Mouse (Mus musculus) lung, adult 2 months (tissue): ENCODE data around the gene Ccdc151. TPM values are rescaled to one million over a fixed set of nuclear protein-coding genes. Genes with fewer than 3 reads are reported as not detected.

ENCODE experiments used
- DNase-seq: peaks from one replicate; pipeline ENCODE4 v3.0.0; 2022
- H3K4me1 ChIP-seq: fragments of 200-500 bp; 2 replicates; pipeline ENCODE4 v1.6.1; 2011; ENCODE audit warnings: low read length; ENCODE audit not compliant: control insufficient read depth, insufficient read depth
- H3K4me3 ChIP-seq: fragments of 200-500 bp; replicated peaks from 2 replicates; pipeline ENCODE3; 2011; ENCODE audit warnings: low read depth, mild to moderate bottlenecking, control low read depth, low read length; ENCODE audit errors: extremely low read depth
- CTCF ChIP-seq: fragments of 200-500 bp; IDR thresholded peaks from 2 replicates; pipeline ENCODE4 v1.5.1; 2011; ENCODE audit warnings: mild to moderate bottlenecking, low read length, control low read depth; ENCODE audit not compliant: insufficient read depth
- POLR2A ChIP-seq: fragments of 200-500 bp; IDR thresholded peaks from 2 replicates; pipeline ENCODE4 v1.6.1; 2011; ENCODE audit warnings: low read depth, mild to moderate bottlenecking, control low read depth, low read length, borderline replicate concordance; ENCODE audit errors: extremely low read depth
- WGBS: fragments of 180-500 bp; shearing (Covaris S2); methylation state at CpG from one replicate; pipeline ENCODE4 v1.1.7; 2018; 5-methylcytosine and 5-hydroxymethylcytosine counted together
- polyA plus RNA-seq: library from polyadenylated mRNA; depleted of rRNA; stranded (reverse); fragments of >200 nt; gene quantifications from 2 replicates; pipeline ENCODE4 v1.2.3, GENCODE M21; 2012; rRNA removed

Ccdc151 gene
- 2.9 and 3.6 TPM in 2 replicates for polyA plus RNA-seq

DNA sequence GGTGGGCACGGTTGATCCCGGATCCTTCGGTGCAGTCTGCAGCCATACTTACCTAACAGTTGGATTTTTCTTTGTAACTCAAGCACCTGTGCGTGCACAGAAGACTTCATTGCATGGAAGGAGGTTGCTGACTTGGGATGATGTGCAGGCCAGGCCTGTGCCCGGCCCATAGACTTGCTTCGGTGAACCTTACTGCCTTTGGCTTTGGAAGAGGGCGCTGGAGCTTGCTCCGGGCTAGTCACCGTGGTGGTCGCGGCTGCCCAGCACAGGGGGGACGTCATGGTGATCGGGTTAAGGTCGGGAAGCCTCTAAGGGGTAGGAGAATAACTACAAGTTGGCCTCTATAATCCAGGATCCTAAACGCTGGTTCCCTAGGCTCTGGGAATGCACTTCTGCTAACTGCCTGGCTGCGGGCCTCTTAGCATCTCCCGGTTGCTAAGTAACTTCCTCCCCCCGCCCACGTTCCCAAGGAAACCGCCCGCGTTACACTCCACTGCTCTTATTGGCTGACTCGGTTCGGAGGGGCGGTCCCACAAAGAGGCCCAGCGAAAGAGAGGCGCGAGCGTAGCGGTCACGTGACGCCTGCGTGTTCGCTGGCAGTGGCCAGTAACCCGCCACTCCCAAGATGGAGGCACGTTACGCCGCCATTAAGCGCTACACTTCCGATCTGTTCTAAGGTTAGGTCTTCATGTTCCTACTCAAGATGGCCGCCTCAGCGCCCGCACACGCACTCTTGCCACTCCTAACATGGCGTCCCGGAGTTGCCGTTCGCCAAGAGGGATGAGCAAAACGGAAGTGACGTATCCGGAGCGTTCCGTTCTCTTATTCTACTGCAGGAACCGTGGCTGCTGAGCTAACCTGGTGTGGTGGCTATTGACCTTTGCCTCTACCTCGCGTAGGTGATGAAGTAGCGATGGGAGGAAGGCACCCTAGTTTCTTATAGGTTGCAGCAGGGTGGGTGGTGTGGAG, at the start of gene Ccdc151, which contains the start of gene Prkcsh:
Gene Ccdc151, minus strand, starts transcription at position 441 of the 969 bp plus-strand sequence.
Gene Prkcsh, plus strand, starts transcription at position 613 of the 969 bp plus-strand sequence.
- 7% methylated on average over 57 of the region's 57 CpGs for WGBS

DNA sequence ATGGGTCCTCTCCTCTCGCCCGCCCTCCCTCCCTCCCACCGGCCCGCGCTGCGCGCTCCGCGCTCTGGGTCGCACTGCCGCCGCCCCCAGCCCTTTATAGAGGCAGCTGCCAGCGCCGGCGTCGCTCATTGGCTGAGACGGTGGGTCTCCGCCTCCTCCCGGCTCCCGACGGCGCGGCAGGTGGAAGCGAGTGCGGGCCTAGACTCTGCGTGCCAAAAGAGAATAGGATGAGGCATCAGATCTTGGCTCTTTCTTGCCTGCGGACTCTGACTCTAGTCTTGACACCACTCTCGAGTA, 49.5 kb upstream of the Ccdc151 start, which contains the start of gene Elavl3:
Gene Elavl3, minus strand, starts transcription at position 66 of the 297 bp plus-strand sequence.
- no peak for DNase-seq
- WGBS, result 2% methylated on average over 27 of the region's 28 CpGs
- TF ChIP-seq POLR2A, result no peak
- no peak for TF ChIP-seq CTCF
- Histone ChIP-seq H3K4me3 (no peak within 1 kb of the TSS), H3K4me1 (peaks cover 4% of the 10 kb centered on the region)

More for the DNA sequence above, at the start of gene Ccdc151, which contains the start of gene Prkcsh:
- TF ChIP-seq POLR2A (peak; percentile 93; the same call in 1 of the 2 replicates), CTCF (no peak)
- peak within 1 kb of the TSS; percentile 77 for H3K4me3 ChIP-seq
- peak; percentile 98 for DNase-seq
- 0 out of 2 replicates have a peak, but pooled peaks cover 6% of the 10 kb centered on the region for H3K4me1 ChIP-seq

DNA sequence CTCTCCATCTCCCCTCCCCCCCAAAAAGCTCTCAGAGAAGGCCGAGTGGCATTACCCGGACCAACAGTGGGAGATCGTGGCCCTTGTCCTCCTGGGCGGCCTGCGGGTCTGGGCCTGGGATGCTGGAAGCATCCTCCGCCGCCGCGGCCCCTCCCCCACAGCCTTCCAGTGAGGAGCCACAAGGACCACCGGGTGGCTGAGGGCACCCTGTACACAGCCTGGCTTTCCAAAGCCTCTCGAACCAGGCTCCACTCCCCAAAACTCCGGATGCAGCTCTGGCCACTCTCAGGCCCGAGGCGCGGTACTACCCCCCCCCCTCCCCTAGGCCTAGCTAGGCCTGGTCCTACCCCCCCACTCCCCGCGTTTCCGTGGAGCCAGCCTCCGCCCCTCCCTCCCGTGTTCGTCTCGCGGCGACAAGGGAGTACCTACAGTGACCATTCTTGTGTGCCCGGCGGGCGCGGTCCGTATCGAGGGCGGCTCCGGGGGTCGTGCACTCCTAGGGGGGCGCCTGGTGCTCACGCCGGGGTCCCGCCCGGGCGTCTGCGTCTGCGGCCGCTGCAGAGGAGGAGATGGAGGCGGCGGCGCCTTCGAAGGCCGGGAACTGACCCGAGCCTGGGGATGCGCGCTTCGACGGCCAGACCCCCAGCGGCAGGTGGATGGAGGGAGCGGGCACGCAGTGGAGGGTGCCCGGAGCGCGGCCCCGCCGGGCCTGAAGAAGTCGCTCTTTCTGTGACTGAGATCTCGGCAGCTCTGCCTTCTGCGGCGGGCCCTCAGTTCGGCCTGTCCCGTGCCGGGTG, 48.9 kb upstream of the Ccdc151 start:
- H3K4me1 ChIP-seq, result peaks cover 4% of the 10 kb centered on the region
- H3K4me3 ChIP-seq, result no peak overlapping the region
- 3% methylated on average over 67 of the region's 67 CpGs for WGBS
- DNase-seq, result no peak
- no peak for TF ChIP-seq POLR2A
- TF ChIP-seq CTCF, result no peak

DNA sequence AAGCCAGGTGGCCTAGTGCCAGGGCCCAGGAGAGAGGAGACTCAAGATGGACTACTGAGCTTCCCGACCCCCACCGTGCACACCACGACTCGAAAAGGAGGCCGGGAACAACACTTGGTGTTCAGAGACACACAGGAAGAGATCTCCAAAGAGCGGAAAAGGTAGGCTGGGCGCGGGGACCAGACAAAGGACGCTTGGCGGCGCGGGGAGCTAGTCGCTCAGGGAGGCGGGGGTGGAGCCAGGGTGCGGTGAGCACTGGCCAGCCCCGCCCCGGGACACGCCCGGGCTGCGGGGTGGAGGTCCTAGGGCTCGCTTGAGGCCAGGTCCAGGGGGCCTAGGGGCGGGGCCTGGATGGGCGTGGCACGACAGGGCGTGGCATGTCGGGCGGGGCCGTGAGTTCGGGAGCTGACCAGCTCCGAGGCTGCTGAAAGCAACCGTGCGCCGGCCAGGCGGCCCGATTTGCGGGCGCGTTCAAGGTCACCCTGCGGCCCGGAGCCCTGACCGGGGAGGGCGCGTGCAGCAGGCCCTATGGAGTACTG, 48.0 kb upstream of the Ccdc151 start:
- Histone ChIP-seq H3K4me1 (peaks cover 4% of the 10 kb centered on the region), H3K4me3 (no peak overlapping the region)
- WGBS, result 2% methylated on average over 43 of the region's 43 CpGs
- peak; percentile 29 for DNase-seq
- no peak for TF ChIP-seq POLR2A
- no peak for TF ChIP-seq CTCF

DNA sequence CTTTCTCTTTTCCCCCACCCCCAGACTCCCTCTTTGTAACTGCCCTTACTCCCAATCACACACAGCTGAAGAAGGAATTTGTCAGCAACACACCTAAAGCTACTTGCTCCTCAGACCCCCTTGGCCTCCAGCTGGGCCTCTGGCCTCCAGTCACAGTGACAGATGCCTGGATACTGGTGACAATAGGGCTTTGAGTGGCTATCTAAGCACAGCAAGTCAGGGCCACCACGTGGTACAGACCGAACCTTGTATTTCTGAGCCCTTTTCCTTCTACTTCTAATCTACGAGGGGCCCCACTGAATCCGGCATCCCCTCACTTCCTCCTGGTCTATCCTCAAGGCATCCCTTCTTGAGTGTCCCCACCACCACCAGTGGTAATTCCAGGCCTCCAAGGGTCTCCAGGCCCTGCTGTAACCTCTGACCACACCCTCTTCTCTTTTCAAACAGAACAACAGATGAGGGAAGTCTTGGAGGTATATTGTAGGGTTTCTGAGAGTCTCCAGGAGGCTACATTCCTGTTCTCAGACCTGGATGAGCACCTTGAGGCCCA, 47.4 kb upstream of the Ccdc151 start:
- TF ChIP-seq CTCF, result no peak
- TF ChIP-seq POLR2A, result no peak
- Histone ChIP-seq H3K4me3 (no peak overlapping the region), H3K4me1 (peaks cover 4% of the 10 kb centered on the region)
- DNase-seq, result no peak
- WGBS, result 59% methylated on average over 4 of the region's 4 CpGs

DNA sequence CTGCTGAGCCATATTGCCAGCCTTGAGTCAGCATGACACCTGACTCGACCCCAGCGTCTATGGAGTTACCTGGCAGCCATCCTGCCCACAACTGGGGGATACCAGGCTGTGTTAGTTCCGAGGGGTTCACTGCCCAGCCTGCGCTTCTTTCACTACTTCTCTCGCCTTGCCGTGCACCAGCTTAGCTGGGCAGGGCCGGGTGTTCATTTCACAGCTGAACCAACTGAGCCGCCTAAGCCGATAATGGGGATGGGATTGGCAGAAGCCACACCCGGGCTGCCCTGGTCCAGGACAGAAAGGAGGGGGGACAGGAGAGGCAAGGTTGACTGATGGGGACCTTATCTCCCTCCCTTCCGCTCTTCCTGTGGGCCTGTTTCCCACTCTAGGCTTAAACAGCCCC, 46.9 kb upstream of the Ccdc151 start:
- no peak for TF ChIP-seq POLR2A
- TF ChIP-seq CTCF, result no peak
- no peak overlapping the region for H3K4me3 ChIP-seq
- 70% methylated on average over 11 of the region's 11 CpGs for WGBS

DNA sequence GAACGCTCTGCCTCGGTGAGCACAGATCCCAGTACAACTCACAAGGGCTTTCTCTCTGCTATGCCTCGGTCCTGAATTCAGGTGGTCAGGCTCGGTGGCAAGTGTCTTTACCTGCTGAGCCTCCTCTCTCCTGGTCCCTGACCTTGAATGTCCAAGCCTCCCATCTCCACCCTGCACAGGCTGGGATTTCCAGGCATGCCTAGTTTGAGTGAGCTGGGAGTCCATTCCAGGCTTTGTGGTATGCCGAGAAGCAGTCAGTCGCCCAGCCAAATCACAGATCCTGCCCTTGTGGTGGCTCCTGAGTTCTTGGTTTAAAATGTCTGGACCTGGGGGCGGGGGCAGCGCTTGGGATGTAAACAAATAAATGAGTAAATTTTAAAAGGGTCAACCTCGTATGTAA, 44.9 kb upstream of the Ccdc151 start:
- TF ChIP-seq POLR2A (no peak), CTCF (no peak)
- WGBS, result 51% methylated on average over 9 of the region's 9 CpGs
- Histone ChIP-seq H3K4me3 (no peak overlapping the region), H3K4me1 (no peaks in the 10 kb centered on the region)
- DNase-seq, result no peak

More for the DNA sequence above, 46.9 kb upstream of the Ccdc151 start:
- H3K4me1 ChIP-seq, result peaks cover under 1% of the 10 kb centered on the region; the same call in 1 of the 2 replicates
- DNase-seq, result no peak

DNA sequence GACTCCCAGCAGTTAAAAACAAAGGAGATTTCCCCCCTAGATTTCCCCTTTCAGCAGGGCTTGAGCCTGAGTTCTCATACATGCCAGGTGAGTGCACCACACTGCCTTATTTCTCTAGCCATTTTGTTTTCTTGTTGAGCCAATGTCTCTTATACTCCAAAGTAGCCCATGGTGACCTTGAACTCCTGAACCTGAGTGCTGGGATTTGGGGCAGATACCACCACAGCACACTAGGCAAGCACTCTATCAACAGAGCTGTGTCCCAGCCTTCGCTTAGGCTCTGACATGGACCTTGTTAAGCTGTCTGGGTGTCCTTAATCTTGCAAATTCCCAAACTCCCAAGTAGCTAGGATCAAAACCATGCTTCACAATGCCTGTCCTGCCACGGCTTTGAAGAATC, 39.4 kb upstream of the Ccdc151 start:
- Histone ChIP-seq H3K4me1 (no peaks in the 10 kb centered on the region), H3K4me3 (no peak overlapping the region)
- 54% methylated on average over 2 of the region's 2 CpGs for WGBS
- TF ChIP-seq CTCF (no peak), POLR2A (no peak)
- no peak for DNase-seq

DNA sequence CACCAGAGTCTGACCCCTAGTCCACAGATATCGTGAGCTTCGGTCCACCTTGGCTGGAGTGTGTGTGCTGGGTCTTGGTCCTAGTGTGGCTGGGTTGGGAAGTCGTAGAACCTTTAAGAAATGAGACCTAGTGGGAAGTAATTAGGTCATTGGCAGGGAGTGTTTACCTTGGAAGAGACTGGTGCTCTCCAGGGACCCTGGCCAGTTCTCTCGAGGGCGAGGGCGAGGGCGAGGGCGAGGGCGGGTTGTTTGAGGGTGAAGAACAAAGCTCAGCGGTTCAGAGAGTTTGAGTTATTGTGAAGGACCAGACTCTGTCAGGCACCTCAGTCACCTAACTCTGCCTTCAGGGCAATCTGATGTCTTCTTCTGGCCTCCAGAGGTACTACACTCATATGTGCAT, 35.4 kb upstream of the Ccdc151 start:
- TF ChIP-seq POLR2A (no peak), CTCF (no peak)
- H3K4me1 ChIP-seq, result no peaks in the 10 kb centered on the region
- no peak for DNase-seq
- WGBS, result 54% methylated on average over 10 of the region's 10 CpGs
- H3K4me3 ChIP-seq, result no peak overlapping the region
